Comparison of ENCODE assay signal across 9 mouse cellular contexts in the genomic region with DNA sequence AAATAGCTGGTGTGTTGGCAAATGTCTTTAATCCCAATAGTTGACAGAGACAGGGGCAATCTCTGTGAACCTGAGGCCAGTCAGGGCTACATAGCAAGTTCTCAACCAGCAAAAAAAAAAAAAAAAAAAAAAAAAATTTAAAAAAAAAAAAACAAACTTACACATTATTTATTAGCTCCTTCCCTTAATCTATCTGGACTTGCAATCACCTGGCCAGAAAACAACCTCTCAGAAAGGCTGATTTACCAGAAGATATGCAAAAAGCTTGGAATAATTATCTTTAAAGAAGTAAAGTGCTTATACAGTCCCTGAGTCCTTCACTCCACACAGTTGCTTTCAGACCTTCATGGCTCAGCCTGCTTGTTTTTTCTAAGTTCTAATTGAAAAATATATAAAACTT. TPM values are rescaled to one million over a fixed set of nuclear protein-coding genes. Genes with fewer than 3 reads are reported as not detected.
A peak's percentile ranks its signal among the peaks of the same experiment; 100 is the strongest.
DNase-seq lines count a peak whose midpoint lies in the region; ATAC-seq lines count a peak whose summit lies in the region.
"Had no signal": no experiment of that assay in that cellular context is flagged by ENCODE, and none has a peak within 500 bp of the region (broad histone marks: within the 10 kb centered on the region; RNA-seq: fewer than 3 reads in every experiment).

No protein-coding gene starts in this region.

- no peaks in the 10 kb centered on the region for H3K27me3 ChIP-seq in forebrain, embryonic 16.5 days (replicated peaks; ENCODE audit: control insufficient read depth, insufficient read depth, low read length)
- H3K27me3 ChIP-seq in liver, embryonic 15.5 days: no peaks in the 10 kb centered on the region

- peak; percentile 9 for DNase-seq in cerebellum, adult 9-10 months
- DNase-seq in 3T3-L1 (ENCODE audit: low read depth, low spot score): peak; percentile 10
- no peak for DNase-seq in right cerebral cortex, postnatal 36 days (ENCODE audit: low spot score in 2 of 2)
- no peak for DNase-seq in left cerebral cortex, adult 9 months (ENCODE audit: low spot score in 2 of 2)

- H3K4me1 ChIP-seq in forebrain, embryonic 16.5 days (replicated peaks; ENCODE audit: control insufficient read depth, insufficient read depth, low read length): peaks cover 27% of the 10 kb centered on the region
- peaks cover 52% of the 10 kb centered on the region for H3K4me1 ChIP-seq in liver, embryonic 15.5 days (replicated peaks)

- no peak for ATAC-seq in cerebellum, adult (ENCODE audit: insufficient number of reproducible peaks, low FRiP score, low TSS enrichment)
- ATAC-seq in forebrain, embryonic 16.5 days: no peak
- ATAC-seq in liver, embryonic 15.5 days (ENCODE audit: insufficient read depth): no peak
- no peak for ATAC-seq in erythroid progenitor cell, adult 5-6 weeks (replicated peaks; ENCODE audit: low FRiP score, poor library complexity, severe bottlenecking)

- H3K9me3 ChIP-seq in forebrain, embryonic 16.5 days (ENCODE audit: control insufficient read depth, low read length): no peaks in the 10 kb centered on the region
- H3K9me3 ChIP-seq in liver, embryonic 15.5 days (replicated peaks): no peaks in the 10 kb centered on the region

- no peak overlapping the region; the same call in 1 of the 2 replicates for H3K9ac ChIP-seq in forebrain, embryonic 16.5 days (replicated peaks; ENCODE audit: low read depth, low read length)
- peak overlapping the region; percentile 92; the same call in 1 of the 2 replicates for H3K9ac ChIP-seq in liver, embryonic 15.5 days

- peak overlapping the region; percentile 84 for H3K4me2 ChIP-seq in forebrain, embryonic 16.5 days (ENCODE audit: low read length)
- peak overlapping the region; percentile 96 for H3K4me2 ChIP-seq in liver, embryonic 15.5 days

- H3K36me3 ChIP-seq in forebrain, embryonic 16.5 days (ENCODE audit: control insufficient read depth, insufficient read depth): no peaks in the 10 kb centered on the region
- H3K36me3 ChIP-seq in liver, embryonic 15.5 days (replicated peaks): no peaks in the 10 kb centered on the region

- no peak overlapping the region for H3K27ac ChIP-seq in forebrain, embryonic 16.5 days (ENCODE audit: low read length)
- no peak overlapping the region for H3K27ac ChIP-seq in liver, embryonic 15.5 days (replicated peaks)

- H3K4me3 ChIP-seq in forebrain, embryonic 16.5 days (replicated peaks; ENCODE audit: low read length): peak overlapping the region; percentile 77
- peak overlapping the region; percentile 83 for H3K4me3 ChIP-seq in liver, embryonic 15.5 days (replicated peaks)

RNA-seq across cellular contexts. Expression of a gene that starts 1.7 kb away (rescaled TPM):
- 206 and 233 TPM in 2 replicates for polyA plus RNA-seq in forebrain, embryonic 16.5 days (2015; fragmentation: Nextera tagmentation; extraction: Ambion mirVana)
- 53.5 and 57.4 TPM in 2 replicates for polyA plus RNA-seq in liver, embryonic 15.5 days (2015; fragmentation: Nextera tagmentation; extraction: Ambion mirVana)
- total RNA-seq in erythroid progenitor cell, adult 5-6 weeks (2015; ENCODE audit: low replicate concordance): 22.7 and 30.6 TPM in 2 replicates
- total RNA-seq in erythroid progenitor cell, adult 5-6 weeks (2017; ENCODE audit: low replicate concordance): 34.4 and 46.5 TPM in 2 replicates

RNA-seq across cellular contexts. Expression of a gene that starts 1.7 kb away (rescaled TPM):
- polyA plus RNA-seq in forebrain, embryonic 16.5 days (2015; fragmentation: Nextera tagmentation; extraction: Ambion mirVana): 9.0 and 10.0 TPM in 2 replicates
- 6.2 and 6.8 TPM in 2 replicates for polyA plus RNA-seq in liver, embryonic 15.5 days (2015; fragmentation: Nextera tagmentation; extraction: Ambion mirVana)
- total RNA-seq in erythroid progenitor cell, adult 5-6 weeks (2015; ENCODE audit: low replicate concordance): 12.6 and 16.9 TPM in 2 replicates
- 8.6 and 20.8 TPM in 2 replicates for total RNA-seq in erythroid progenitor cell, adult 5-6 weeks (2017; ENCODE audit: low replicate concordance)

RNA-seq across cellular contexts. Expression of a gene that starts 9.9 kb away (rescaled TPM):
- polyA plus RNA-seq in forebrain, embryonic 16.5 days (2015; fragmentation: Nextera tagmentation; extraction: Ambion mirVana): 1.4 and 2.3 TPM in 2 replicates
- 0.70 and 0.75 TPM in 2 replicates for polyA plus RNA-seq in liver, embryonic 15.5 days (2015; fragmentation: Nextera tagmentation; extraction: Ambion mirVana)
- not detected in 2 replicates for total RNA-seq in erythroid progenitor cell, adult 5-6 weeks (2015; ENCODE audit: low replicate concordance)
- not detected in 2 replicates for total RNA-seq in erythroid progenitor cell, adult 5-6 weeks (2017; ENCODE audit: low replicate concordance)
- total RNA-seq: heart, postnatal 10 days had no signal

RNA-seq across cellular contexts. Expression of a gene that starts 37.6 kb away (rescaled TPM):
- polyA plus RNA-seq in forebrain, embryonic 16.5 days (2015; fragmentation: Nextera tagmentation; extraction: Ambion mirVana): 132 and 144 TPM in 2 replicates
- 40.7 and 40.9 TPM in 2 replicates for polyA plus RNA-seq in liver, embryonic 15.5 days (2015; fragmentation: Nextera tagmentation; extraction: Ambion mirVana)
- 18.0 and 36.0 TPM in 2 replicates for total RNA-seq in erythroid progenitor cell, adult 5-6 weeks (2015; ENCODE audit: low replicate concordance)
- 17.8 and 35.9 TPM in 2 replicates for total RNA-seq in erythroid progenitor cell, adult 5-6 weeks (2017; ENCODE audit: low replicate concordance)

Comparison
In these comparisons a context has a peak if more than half of its experiments do, and no peak if none do; other contexts are left out.
1. DNase-seq: peak in cerebellum, adult 9-10 months (single experiment) and 3T3-L1 (single experiment); none in right cerebral cortex, postnatal 36 days (0 of 2) and left cerebral cortex, adult 9 months (0 of 2).